ENCODE assay signal across 23 mouse cellular contexts in the genomic region with DNA sequence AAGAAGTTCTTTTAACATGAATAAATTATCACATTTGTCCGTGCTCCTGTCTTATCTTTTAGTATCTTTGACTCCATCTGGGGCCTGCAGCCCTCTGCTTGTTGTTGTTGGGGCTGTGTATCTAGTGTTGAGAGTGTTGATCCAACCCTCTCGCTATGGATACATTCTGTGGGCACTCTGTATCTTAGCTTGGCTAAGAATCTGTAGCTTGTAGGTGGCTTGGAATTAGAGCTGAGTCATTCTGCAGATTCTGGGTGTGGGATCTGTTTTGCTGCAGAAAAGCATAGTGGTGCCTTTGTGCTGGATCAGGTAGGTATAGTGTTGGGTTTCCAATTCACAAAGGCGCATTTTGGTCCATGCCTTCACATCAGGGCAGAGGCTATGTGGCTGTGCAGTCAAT.
DNase-seq lines count a peak whose midpoint lies in the region; ATAC-seq and TF ChIP-seq lines count a peak whose summit lies in the region.
"Had no signal": no experiment of that assay in that cellular context is flagged by ENCODE, and none has a peak within 500 bp of the region (broad histone marks: within the 10 kb centered on the region; RNA-seq: fewer than 3 reads in every experiment).

No protein-coding gene starts in this region.

- no peaks in the 10 kb centered on the region for H3K27me3 ChIP-seq in midbrain, embryonic 11.5 days (ENCODE audit: control insufficient read depth, insufficient read depth, low read length)
- H3K27me3 ChIP-seq: embryonic facial prominence, embryonic 15.5 days; forebrain, embryonic 15.5 days; intestine, embryonic 15.5 days; midbrain, embryonic 12.5 days; neural tube, embryonic 15.5 days had no signal

- no peak overlapping the region for H3K9ac ChIP-seq in midbrain, embryonic 11.5 days (ENCODE audit: low read length)
- H3K9ac ChIP-seq: embryonic facial prominence, embryonic 15.5 days; forebrain, embryonic 15.5 days; intestine, embryonic 15.5 days; liver, postnatal 0 days; midbrain, embryonic 12.5 days; neural tube, embryonic 15.5 days had no signal

- TF ChIP-seq CTCF in cortical plate, adult 2 months (IDR thresholded peaks at IDR 0.05; ENCODE audit: extremely low read depth, insufficient read depth, low read length), result no peak

- TF ChIP-seq POLR2A in cortical plate, adult 2 months (IDR thresholded peaks at IDR 0.05; ENCODE audit: extremely low read depth, insufficient read depth, low read length), result no peak

- H3K4me2 ChIP-seq in midbrain, embryonic 11.5 days, result no peak overlapping the region
- H3K4me2 ChIP-seq: embryonic facial prominence, embryonic 15.5 days; forebrain, embryonic 15.5 days; intestine, embryonic 15.5 days; midbrain, embryonic 12.5 days; neural tube, embryonic 15.5 days had no signal

- no peaks in the 10 kb centered on the region for H3K9me3 ChIP-seq in midbrain, embryonic 11.5 days (ENCODE audit: control insufficient read depth, low read length)
- H3K9me3 ChIP-seq: embryonic facial prominence, embryonic 15.5 days; forebrain, embryonic 15.5 days; heart, embryonic 10.5 days; hindbrain, embryonic 10.5 days; intestine, embryonic 15.5 days; midbrain, embryonic 12.5 days; neural tube, embryonic 15.5 days had no signal

- H3K4me1 ChIP-seq in cortical plate, adult 2 months (ENCODE audit: control insufficient read depth, insufficient read depth, low read length), result peaks cover 2% of the 10 kb centered on the region; the same call in 1 of the 2 replicates
- H3K4me1 ChIP-seq in midbrain, embryonic 11.5 days (ENCODE audit: control insufficient read depth, insufficient read depth, low read length), result no peaks in the 10 kb centered on the region
- H3K4me1 ChIP-seq: embryonic facial prominence, embryonic 15.5 days; forebrain, embryonic 15.5 days; heart, embryonic 10.5 days; hindbrain, embryonic 10.5 days; intestine, embryonic 15.5 days; midbrain, embryonic 12.5 days; neural tube, embryonic 15.5 days had no signal

- no peak for ATAC-seq in midbrain, embryonic 11.5 days (ENCODE audit: low FRiP score)
- ATAC-seq: forebrain, embryonic 15.5 days; hindbrain, embryonic 16.5 days; intestine, embryonic 15.5 days; liver, postnatal 0 days had no signal

- H3K36me3 ChIP-seq in midbrain, embryonic 11.5 days (ENCODE audit: control insufficient read depth, insufficient read depth, low read length), result no peaks in the 10 kb centered on the region
- H3K36me3 ChIP-seq: embryonic facial prominence, embryonic 15.5 days; forebrain, embryonic 15.5 days; heart, embryonic 10.5 days; hindbrain, embryonic 10.5 days; intestine, embryonic 15.5 days; midbrain, embryonic 12.5 days; neural tube, embryonic 15.5 days had no signal

- 72% methylated on average over 3 of the region's 3 CpGs for WGBS in midbrain, embryonic 11.5 days

- DNase-seq in left cerebral cortex, adult 18-20 months (ENCODE audit: low spot score in 2 of 2), result peak; percentile 34 to 38
- DNase-seq in left cerebral cortex, postnatal 10 days (ENCODE audit: extremely low spot score in 1 of 2, low spot score in 2 of 2), result no peak
- DNase-seq in frontal cortex, postnatal 36 days (ENCODE audit: low spot score in 2 of 2), result peak; percentile 35 to 71
- DNase-seq in right cerebral cortex, postnatal 36 days (ENCODE audit: low spot score in 2 of 2), result peak; percentile 13 to 45
- DNase-seq in midbrain, embryonic 11.5 days (ENCODE audit: low spot score, missing footprints), result no peak
- no peak for DNase-seq in ovary, postnatal 14 days (ENCODE audit: low spot score)
- DNase-seq: adrenal gland, postnatal 14 days; cerebellum, adult 9-10 months; kidney, adult 8-10 months; kidney, postnatal 10 days; liver, postnatal 0 days; lung, postnatal 10 days; thymus, adult 2 months; thymus, postnatal 4 days had no signal

- peak overlapping the region; percentile 39 for H3K27ac ChIP-seq in cortical plate, adult 2 months (ENCODE audit: insufficient read depth, low read length)
- H3K27ac ChIP-seq in midbrain, embryonic 11.5 days (ENCODE audit: low read depth, low read length), result no peak overlapping the region
- H3K27ac ChIP-seq: embryonic facial prominence, embryonic 15.5 days; forebrain, embryonic 15.5 days; heart, embryonic 10.5 days; hindbrain, embryonic 10.5 days; intestine, embryonic 15.5 days; midbrain, embryonic 12.5 days; neural tube, embryonic 15.5 days had no signal

- intact Hi-C loops in left cerebral cortex, postnatal 10 days (cut with DNase I), result no loop called here

- no peak overlapping the region for H3K4me3 ChIP-seq in cortical plate, adult 2 months (ENCODE audit: insufficient read depth, low read length)
- H3K4me3 ChIP-seq in midbrain, embryonic 11.5 days (ENCODE audit: low read depth, low read length), result no peak overlapping the region
- H3K4me3 ChIP-seq: embryonic facial prominence, embryonic 15.5 days; forebrain, embryonic 15.5 days; heart, embryonic 10.5 days; hindbrain, embryonic 10.5 days; intestine, embryonic 15.5 days; midbrain, embryonic 12.5 days; neural tube, embryonic 15.5 days had no signal

Comparison
In these comparisons a context has a peak if more than half of its experiments do, and no peak if none do; other contexts are left out.
1. DNase-seq: peak in left cerebral cortex, adult 18-20 months (2 of 2), frontal cortex, postnatal 36 days (2 of 2) and right cerebral cortex, postnatal 36 days (2 of 2); none in left cerebral cortex, postnatal 10 days (0 of 2), midbrain, embryonic 11.5 days (single experiment) and ovary, postnatal 14 days (single experiment).